In genomic region chr11:9727810-9728490, GRCm38 (mm10) we compare ENCODE assay signal across 25 mouse cellular contexts.
DNase-seq lines count a peak whose midpoint lies in the region; ATAC-seq and TF ChIP-seq lines count a peak whose summit lies in the region.
"Had no signal": no experiment of that assay in that cellular context is flagged by ENCODE, and none has a peak within 500 bp of the region (broad histone marks: within the 10 kb centered on the region; RNA-seq: fewer than 3 reads in every experiment).

No protein-coding gene starts in this region.

- TF ChIP-seq POLR2A in kidney, adult 2 months (IDR thresholded peaks at IDR 0.05; ENCODE audit: low read depth, low read length) = no peak

- H3K9me3 ChIP-seq in lung, postnatal 0 days (ENCODE audit: low read length) = no peaks in the 10 kb centered on the region
- H3K9me3 ChIP-seq in intestine, embryonic 15.5 days = no peaks in the 10 kb centered on the region
- H3K9me3 ChIP-seq: forebrain, embryonic 15.5 days; G1E; heart, embryonic 10.5 days; heart, embryonic 13.5 days had no signal

- TF ChIP-seq EP300 in lung, postnatal 0 days (IDR thresholded peaks at IDR 0.05) = no peak

- H3K4me1 ChIP-seq in kidney, adult 2 months (ENCODE audit: control insufficient read depth, insufficient read depth, low read length) = no peaks in the 10 kb centered on the region
- H3K4me1 ChIP-seq in lung, postnatal 0 days (ENCODE audit: insufficient read depth, low read depth, low read length) = no peaks in the 10 kb centered on the region
- no peaks in the 10 kb centered on the region for H3K4me1 ChIP-seq in intestine, embryonic 15.5 days (replicated peaks)
- H3K4me1 ChIP-seq: forebrain, embryonic 15.5 days; heart, embryonic 10.5 days; heart, embryonic 13.5 days had no signal

- no peak overlapping the region for H3K4me3 ChIP-seq in kidney, adult 2 months (ENCODE audit: insufficient read depth, low read depth, low read length)
- no peak overlapping the region for H3K4me3 ChIP-seq in lung, postnatal 0 days (ENCODE audit: low read depth, low read length)
- H3K4me3 ChIP-seq in intestine, embryonic 15.5 days (replicated peaks) = no peak overlapping the region
- H3K4me3 ChIP-seq: forebrain, embryonic 15.5 days; heart, adult 2 months; heart, embryonic 10.5 days; heart, embryonic 13.5 days had no signal

- H3K27me3 ChIP-seq in kidney, adult 2 months (replicated peaks; ENCODE audit: control insufficient read depth, insufficient read depth, low read length) = no peaks in the 10 kb centered on the region; the same call in 1 of the 2 replicates
- H3K27me3 ChIP-seq in lung, postnatal 0 days (replicated peaks; ENCODE audit: insufficient read depth, low read length) = no peaks in the 10 kb centered on the region
- no peaks in the 10 kb centered on the region for H3K27me3 ChIP-seq in intestine, embryonic 15.5 days (replicated peaks)
- H3K27me3 ChIP-seq: forebrain, embryonic 15.5 days; heart, embryonic 13.5 days; Patski had no signal

- WGBS in kidney, adult 2 months = 72% methylated on average over 2 of the region's 2 CpGs
- WGBS in lung, postnatal 0 days = 51% methylated on average over 2 of the region's 2 CpGs
- 44% methylated on average over 2 of the region's 2 CpGs for WGBS in intestine, embryonic 15.5 days

- intact Hi-C loops in gastrocnemius, postnatal 36 days (cut with DNase I) = no loop called here

- no peak overlapping the region for H3K4me2 ChIP-seq in lung, postnatal 0 days (replicated peaks; ENCODE audit: low read depth, low read length)
- no peak overlapping the region for H3K4me2 ChIP-seq in intestine, embryonic 15.5 days (replicated peaks)
- H3K4me2 ChIP-seq: forebrain, embryonic 15.5 days; heart, embryonic 13.5 days; hindbrain, embryonic 14.5 days had no signal

- H3K27ac ChIP-seq in kidney, adult 2 months (ENCODE audit: insufficient read depth, low read depth, low read length) = no peak overlapping the region
- H3K27ac ChIP-seq in lung, postnatal 0 days (ENCODE audit: low read length) = no peak overlapping the region
- H3K27ac ChIP-seq in intestine, embryonic 15.5 days = peak overlapping the region; percentile 48; the same call in 1 of the 2 replicates
- H3K27ac ChIP-seq: forebrain, embryonic 15.5 days; heart, adult 2 months; heart, embryonic 10.5 days; heart, embryonic 13.5 days; hindbrain, embryonic 14.5 days; hindbrain, postnatal 0 days had no signal

- TF ChIP-seq CTCF in kidney, adult 2 months (conservative IDR thresholded peaks at IDR 0.05; ENCODE audit: insufficient read depth, insufficient read length, low read depth, low read length) = no peak
- no peak for TF ChIP-seq CTCF in lung, postnatal 0 days (IDR thresholded peaks at IDR 0.05)

- no peaks in the 10 kb centered on the region for H3K36me3 ChIP-seq in kidney, adult 2 months (ENCODE audit: control insufficient read depth, insufficient read depth, low read length)
- no peaks in the 10 kb centered on the region for H3K36me3 ChIP-seq in lung, postnatal 0 days (ENCODE audit: insufficient read depth, low read length)
- H3K36me3 ChIP-seq in intestine, embryonic 15.5 days = no peaks in the 10 kb centered on the region
- H3K36me3 ChIP-seq: forebrain, embryonic 15.5 days; G1E; heart, embryonic 10.5 days; heart, embryonic 13.5 days had no signal

- H3K9ac ChIP-seq in lung, postnatal 0 days (replicated peaks; ENCODE audit: low read depth) = no peak overlapping the region
- no peak overlapping the region for H3K9ac ChIP-seq in intestine, embryonic 15.5 days
- H3K9ac ChIP-seq: forebrain, embryonic 15.5 days; heart, embryonic 13.5 days; hindbrain, embryonic 14.5 days had no signal

- ATAC-seq in lung, postnatal 0 days = no peak
- peak; percentile 95 for ATAC-seq in intestine, embryonic 15.5 days
- ATAC-seq: activated CD4-positive, CD25-positive, alpha-beta regulatory T cell, adult 4 months; forebrain, embryonic 15.5 days; hindbrain, postnatal 0 days; Patski had no signal

- peak; percentile 19 for DNase-seq in kidney, adult 2 months
- DNase-seq in kidney, adult 18-20 months = no peak
- DNase-seq in lung, postnatal 36 days = peak; percentile 9
- DNase-seq in lung, postnatal 0 days (ENCODE audit: low spot score) = no peak
- DNase-seq in gastrocnemius, postnatal 36 days = no peak
- no peak for DNase-seq in adrenal gland, postnatal 25 days
- DNase-seq in yolk sac, embryonic 10.5 days (ENCODE audit: low spot score) = no peak
- DNase-seq: adrenal gland, adult 8-10 months; adrenal gland, postnatal 36 days; cerebellum, adult 18-20 months; cerebellum, adult 9-10 months; cerebellum, postnatal 14 days; gastrocnemius, postnatal 25 days; heart, adult 2 months; heart, postnatal 14 days; heart, postnatal 4 days had no signal

Comparison
In these comparisons a context has a peak if more than half of its experiments do, and no peak if none do; other contexts are left out.
1. DNase-seq: peak in kidney, adult 2 months (single experiment) and lung, postnatal 36 days (single experiment); none in kidney, adult 18-20 months (single experiment), lung, postnatal 0 days (single experiment), gastrocnemius, postnatal 36 days (0 of 2), adrenal gland, postnatal 25 days (single experiment) and yolk sac, embryonic 10.5 days (single experiment).